Mouse (Mus musculus) thymus, adult 18-20 months (tissue): Measurements from ENCODE around the gene Cdkn1c.
A peak's percentile ranks its signal among the peaks of the same experiment; 100 is the strongest.

Source experiments
- DNase-seq, 2 experiments: peaks; one replicate each; pipeline ENCODE4 v3.0.0; 2022; ENCODE audit warnings: mixed read lengths in 2 of 2

Cdkn1c gene

DNA sequence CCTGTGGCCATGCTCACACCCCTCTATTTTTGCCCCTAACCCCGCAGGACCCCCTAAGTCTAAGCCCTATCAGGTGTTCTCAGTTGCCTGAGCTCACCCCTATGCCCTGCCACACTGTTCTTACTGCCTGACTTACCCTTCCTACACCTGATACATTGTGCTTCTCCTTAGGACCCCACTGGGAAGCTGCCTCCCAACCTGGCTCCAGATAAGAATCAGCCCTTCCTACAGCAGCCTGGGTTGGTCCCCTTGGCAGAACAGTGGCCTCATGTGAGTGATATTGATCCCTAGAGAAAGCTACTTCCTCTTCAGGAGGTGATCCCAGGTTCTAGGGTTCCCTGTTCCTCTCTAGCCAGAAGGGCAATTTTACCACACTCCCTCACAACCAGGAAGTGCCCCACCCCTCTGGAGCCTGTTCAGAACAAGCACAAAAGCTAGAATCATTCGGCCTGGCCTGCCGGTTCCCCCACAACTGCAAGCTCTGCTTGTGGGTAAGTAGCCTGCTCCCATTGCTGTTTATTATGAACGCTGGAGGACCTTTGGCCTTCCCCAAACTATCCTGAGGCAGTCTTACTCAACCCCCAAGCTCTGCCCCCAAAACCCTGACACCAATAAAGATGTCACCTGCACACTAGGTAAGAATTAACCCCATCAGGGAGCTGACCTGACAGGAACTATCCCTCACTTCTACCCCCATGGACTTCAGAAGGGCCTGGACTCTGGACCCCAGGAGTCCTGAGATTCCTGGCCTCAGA is 12.7 kb upstream of the Cdkn1c start, which contains the start of gene Slc22a18:
Gene Slc22a18, plus strand, starts transcription at position 390 of the 755 bp plus-strand sequence.
- no peak for DNase-seq

GRCm38 (mm10) chr7:143469946-143470345 is 9.1 kb upstream of the Cdkn1c start:
- DNase-seq = peak in 1 of 2 experiments; percentile 27

DNA sequence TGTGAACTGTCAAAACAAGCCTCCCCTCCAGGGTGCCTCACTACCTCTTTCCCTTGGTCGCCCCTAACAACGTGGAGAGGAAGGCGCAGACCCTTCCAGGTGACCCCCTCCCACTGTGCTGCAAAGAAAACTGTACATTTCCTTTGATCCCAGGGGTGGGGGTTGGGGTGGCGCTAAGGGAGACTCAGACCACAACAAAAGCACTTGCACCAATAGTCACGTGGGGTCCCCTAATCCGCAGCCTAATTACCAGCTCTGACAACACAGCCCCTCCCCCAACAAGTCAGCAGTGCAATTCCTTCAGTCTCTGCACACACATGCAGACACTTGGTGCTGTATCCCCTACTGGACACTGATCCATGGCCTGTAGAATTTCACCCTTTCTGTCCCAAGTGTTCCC is 6.9 kb upstream of the Cdkn1c start:
- DNase-seq = no peak

GRCm38 (mm10) chr7:143466099-143466677 is 5.3 kb upstream of the Cdkn1c start:
- DNase-seq = peak; percentile 30 to 39

GRCm38 (mm10) chr7:143464811-143465560 is 4.1 kb upstream of the Cdkn1c start:
- no peak for DNase-seq

GRCm38 (mm10) chr7:143463865-143464415 is 3.1 kb upstream of the Cdkn1c start:
- peak; percentile 39 to 43 for DNase-seq

DNA sequence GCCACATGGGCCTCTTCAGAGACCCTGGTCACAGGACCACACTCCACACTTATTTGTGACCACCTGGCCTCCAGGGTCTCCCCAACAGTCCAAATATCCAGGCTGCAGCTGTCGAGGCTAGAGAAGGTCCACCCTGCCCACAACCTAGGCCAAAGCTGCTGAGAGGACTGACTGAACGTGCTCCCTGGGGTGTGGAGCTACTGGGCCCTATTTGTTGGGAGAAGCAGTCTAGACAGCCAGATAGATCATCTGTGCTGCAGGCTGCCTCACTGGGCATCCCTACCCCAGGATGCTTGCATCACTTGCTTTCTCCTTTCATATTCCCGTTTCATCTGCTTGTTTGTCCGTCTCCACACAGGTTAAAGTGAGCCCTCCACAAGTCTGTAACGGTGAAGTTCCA is 1.7 kb upstream of the Cdkn1c start:
- DNase-seq = no peak

DNA sequence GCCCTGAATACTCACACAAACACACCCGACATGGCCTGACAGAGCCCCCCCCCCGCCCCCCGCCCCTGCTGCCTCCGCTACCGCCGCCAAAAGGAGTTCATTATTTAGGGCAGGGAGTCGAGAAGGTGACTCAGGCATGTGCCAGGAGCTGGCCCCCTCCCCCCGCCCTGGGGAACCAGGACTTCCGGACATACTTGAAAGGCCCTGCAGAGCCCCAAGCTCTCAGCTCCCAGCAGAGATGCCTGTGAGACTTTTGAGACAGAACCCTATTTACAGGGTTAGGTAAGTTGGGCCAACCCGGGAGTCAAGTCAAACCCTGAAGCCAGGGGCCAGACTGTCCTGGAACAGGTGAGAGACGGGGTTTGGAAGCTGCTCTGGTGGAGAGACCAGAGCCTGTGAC is 1.1 kb upstream of the Cdkn1c start:
- DNase-seq = no peak

DNA sequence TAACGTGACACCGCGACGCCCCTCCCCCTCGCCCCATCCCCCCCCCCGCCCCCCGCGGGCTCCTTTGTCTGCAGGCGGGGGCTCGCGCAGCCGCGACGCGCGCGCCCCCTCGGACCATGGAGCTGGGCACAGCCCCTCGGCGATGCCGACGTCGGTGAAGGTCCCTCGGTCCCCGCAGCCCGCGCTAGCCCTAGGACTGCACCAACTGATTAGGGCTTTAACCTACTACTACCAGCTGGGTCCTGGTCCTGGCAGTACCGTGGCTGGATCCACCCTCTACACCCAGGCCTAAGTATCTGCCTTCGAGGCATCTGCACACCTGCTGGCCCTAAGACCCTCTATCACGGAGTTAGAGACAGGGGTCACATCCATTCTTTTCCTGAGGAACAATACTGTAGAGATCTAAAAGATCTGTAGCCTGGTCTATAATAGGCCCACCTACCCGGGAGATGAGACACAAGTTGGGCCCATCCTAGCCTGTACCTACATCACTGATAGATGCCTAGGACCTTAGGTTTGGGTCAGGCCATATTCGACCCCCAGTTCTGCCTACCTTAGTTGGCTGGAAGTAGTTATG is 532 bp upstream of the Cdkn1c start:
- DNase-seq = no peak

DNA sequence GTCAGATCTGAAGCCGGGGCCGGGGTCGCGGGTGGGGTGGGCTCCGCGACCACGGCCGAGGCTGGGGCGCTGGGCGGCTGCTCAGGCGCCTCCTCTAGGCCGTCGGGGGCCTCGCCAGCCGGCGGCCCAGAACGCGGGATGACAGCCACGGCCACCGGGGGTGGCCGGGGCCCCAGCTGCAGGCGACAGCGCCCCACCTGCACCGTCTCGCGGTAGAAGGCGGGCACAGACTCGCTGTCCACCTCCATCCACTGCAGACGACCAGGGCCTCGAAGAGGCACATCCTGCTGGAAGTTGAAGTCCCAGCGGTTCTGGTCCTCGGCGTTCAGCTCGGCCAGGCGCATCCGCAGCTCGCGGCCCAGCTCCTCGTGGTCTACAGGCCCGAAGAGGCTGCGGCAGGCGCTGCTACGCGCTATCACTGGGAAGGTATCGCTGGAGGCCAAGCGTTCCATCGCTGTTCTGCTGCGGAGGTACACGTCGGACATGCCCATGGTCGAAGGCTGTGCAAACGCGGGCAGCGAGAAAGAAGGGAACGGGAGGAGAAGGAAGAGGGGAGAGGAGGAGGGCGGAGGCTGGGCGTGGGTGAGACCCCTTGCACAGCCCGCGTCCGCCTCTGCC is 524 bp downstream of the Cdkn1c start:
- no peak for DNase-seq

GRCm38 (mm10) chr7:143459332-143460211 is 1.3 kb downstream of the Cdkn1c start:
- no peak for DNase-seq

- DNase-seq = no peak
These were observed 1.9 kb downstream of the Cdkn1c start for GRCm38 (mm10) chr7:143458963-143459331.

- DNase-seq = no peak
These were observed 13.7 kb downstream of the Cdkn1c start for GRCm38 (mm10) chr7:143447130-143447529.

GRCm38 (mm10) chr7:143445651-143446460 is 15.0 kb downstream of the Cdkn1c start:
- no peak for DNase-seq

DNA sequence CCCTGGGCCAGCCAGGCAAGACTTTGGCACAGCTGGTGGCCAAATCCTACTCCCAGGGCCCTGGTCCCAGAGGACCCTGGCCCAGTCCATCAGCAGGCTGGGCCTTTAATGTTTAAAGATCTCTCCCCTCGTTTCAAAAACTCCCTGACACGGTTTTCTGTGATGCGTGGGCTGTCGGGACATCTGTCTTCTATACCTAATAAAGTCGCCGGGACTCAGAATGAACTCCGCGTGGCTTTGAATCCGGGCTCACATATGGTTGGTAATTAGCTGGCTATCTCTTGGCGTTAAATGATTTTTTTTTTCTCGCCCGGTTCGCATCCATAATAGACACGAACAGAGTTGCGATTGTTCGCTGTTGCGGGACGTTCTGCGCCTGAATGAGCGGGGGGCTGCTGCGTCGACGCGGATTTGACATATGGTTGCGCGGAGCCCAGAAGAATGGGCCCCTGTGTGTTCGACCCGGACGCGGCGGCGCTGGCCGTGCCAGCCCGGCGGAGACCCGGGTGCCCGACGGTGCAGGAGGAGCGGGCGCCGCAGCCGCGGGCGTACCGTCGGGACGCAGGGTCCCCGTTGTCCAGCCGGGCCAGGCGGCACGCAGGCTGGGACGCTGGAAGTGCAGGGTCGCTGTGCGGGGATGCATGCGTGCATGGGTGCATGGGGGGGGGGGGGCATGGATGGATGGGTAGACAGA is 15.7 kb downstream of the Cdkn1c start:
- DNase-seq = no peak

DNA sequence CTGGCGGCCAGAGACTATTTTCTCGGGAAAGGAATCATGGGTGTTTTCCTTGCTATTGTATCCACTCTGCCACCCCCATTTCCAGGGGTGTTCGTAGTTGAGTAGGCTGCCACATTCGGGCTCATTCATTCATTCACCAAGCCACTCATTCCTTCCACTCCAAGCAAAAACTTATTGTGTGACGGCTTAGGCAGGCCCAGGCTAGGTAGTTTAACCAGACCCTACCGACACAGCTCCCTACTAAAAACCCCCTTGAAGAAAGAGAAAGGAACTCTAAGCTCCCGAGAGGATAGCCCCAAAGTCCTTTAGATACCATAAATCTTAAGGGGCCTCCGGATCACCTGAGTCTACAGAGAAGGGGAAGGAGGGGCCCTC is 16.3 kb downstream of the Cdkn1c start:
- no peak for DNase-seq

DNA sequence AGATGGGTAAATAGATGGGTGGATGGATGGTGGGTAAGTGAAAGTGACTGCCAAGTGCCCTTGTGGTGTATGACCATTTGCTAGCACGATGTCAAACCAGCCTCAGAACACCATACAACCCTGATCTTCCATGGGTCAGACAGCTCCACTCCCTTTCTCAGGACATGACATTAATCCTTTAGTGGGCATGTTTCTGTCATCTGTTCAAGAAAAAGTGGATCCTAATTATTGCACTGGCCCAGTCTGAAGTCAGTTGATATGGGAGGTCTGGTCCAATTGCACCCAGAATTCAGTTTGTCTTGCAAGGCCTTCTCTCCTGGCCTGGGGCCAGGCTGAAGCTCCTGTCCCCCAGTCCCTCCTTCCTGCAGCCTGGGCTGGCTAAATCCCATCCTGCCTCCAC is 21.9 kb downstream of the Cdkn1c start:
- no peak for DNase-seq

DNA sequence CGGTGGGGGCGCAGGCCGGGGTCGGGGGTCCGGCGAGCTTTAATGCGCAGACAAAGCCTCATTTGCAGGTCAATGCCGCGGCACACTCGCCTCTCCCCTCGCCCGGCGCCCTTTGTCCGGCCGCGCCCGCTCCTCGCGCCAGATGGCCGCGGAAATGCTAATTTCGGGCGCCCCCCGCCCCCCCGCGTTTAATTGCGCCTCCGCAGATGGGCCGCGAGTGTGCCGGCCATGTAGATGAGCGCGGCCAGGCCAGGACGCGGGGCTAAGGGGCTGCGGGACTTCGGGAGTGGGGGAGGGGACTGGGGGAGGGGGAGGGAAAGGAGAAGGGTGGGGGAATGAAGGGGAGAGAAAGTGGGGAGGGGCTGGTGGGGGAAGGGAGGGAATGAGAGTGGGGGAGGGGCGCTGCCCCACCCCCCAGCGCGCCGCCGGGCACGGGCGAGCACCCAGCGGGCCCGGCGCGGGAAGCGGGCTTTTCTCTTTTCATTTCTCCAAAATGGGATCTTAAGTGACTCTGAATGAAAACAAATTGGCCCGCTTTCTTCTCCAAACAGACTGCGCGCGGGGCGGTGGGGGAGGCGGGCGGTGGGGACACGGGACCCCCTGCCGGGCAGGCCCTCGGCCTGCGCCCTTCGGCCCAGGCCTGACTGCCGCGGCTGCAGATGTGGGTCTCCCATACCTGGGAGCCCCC is 22.8 kb downstream of the Cdkn1c start:
- DNase-seq = no peak

- no peak for DNase-seq
These were observed 23.5 kb downstream of the Cdkn1c start for GRCm38 (mm10) chr7:143437231-143437893.
